Mouse (Mus musculus) mouse trophoblast stem cell (cell line): Measurements from ENCODE around the gene Ccni.

Experiments used
- in situ Hi-C, 2 experiments: fragments of 300-500 bp; cut with MseI, MboI; formaldehyde crosslinking; loops; 2 replicates in 1 of 2; 3 replicates in 1 of 2; pipeline ENCODE4 v1.15.1; 2025

Gene Ccni

GRCm38 (mm10) chr5:93143360-93144091 is 62.8 kb downstream of the Ccni start:
- in situ Hi-C loops, result no loop called here

- in situ Hi-C loops, result no loop called here
Observed at GRCm38 (mm10) chr5:93140747-93141146, 65.5 kb downstream of the Ccni start.

GRCm38 (mm10) chr5:93139350-93139749 is 66.9 kb downstream of the Ccni start:
- in situ Hi-C loops, result no loop called here

GRCm38 (mm10) chr5:93136956-93137586 is 69.2 kb downstream of the Ccni start:
- in situ Hi-C loops, result no loop called here

- in situ Hi-C loops, result no loop called here
Observed at GRCm38 (mm10) chr5:93135368-93136107, 70.8 kb downstream of the Ccni start.

- in situ Hi-C loops, result no loop called here
Observed at GRCm38 (mm10) chr5:93133445-93134244, 72.7 kb downstream of the Ccni start.
